Mouse (Mus musculus) stomach, postnatal 0 days (tissue): Measurements from ENCODE around the gene Olfr1129.
"Not testable (repeated sequence)": the region's sequence is repeated elsewhere in the genome, so short reads cannot be mapped to it uniquely, and the experiment has no call there.

Experiments used
- CTCF ChIP-seq: IDR thresholded peaks from 2 replicates; pipeline ENCODE4 v1.5.1; 2016; ENCODE audit warnings: antibody characterized with exemption, low read depth, mild to moderate bottlenecking, moderate library complexity
- EP300 ChIP-seq: optimal IDR thresholded peaks from 2 replicates; pipeline ENCODE3; 2016; ENCODE audit warnings: antibody characterized with exemption

DNA sequence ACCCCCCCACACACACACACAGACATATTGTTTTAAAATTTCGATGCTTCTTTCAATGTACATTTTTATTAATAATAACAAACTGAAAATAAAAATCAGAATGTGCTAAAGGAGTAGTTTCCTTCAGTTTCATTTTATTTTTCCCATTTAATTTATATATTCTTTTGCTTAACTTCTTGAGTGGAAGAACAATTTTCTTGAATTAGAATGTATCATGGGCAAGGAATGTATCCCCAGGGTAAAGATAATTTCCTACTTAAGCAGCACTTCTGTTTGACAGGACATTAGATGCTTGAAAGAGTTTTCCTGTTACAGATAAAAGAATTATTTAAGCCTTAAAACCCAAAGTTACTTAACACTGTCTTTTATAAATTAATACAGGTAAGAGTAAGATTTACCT, at the start of gene Olfr1129:
- TF ChIP-seq CTCF, EP300: not testable (repeated sequence)
